Mouse (Mus musculus) MEL (cell line): ENCODE results near the gene Rbms3. TPM values are rescaled to one million over a fixed set of nuclear protein-coding genes. Genes with fewer than 3 reads are reported as not detected.

Experiments used
- DNase-seq: peaks from one replicate; pipeline ENCODE4 v3.0.0; 2011; ENCODE audit warnings: low read depth, low spot score
- H3K27ac ChIP-seq: 2 replicates; pipeline ENCODE4 v1.5.1; 2012; ENCODE audit warnings: low read depth, mild to moderate bottlenecking, control low read depth, low read length, moderate library complexity; ENCODE audit not compliant: control insufficient read depth
- H3K27me3 ChIP-seq, 2 experiments: fragments of 150-350 bp in 1 of 2; sonication (generic) in 1 of 2; 2 replicates each; pipeline ENCODE4 v1.6.1; 2012; ENCODE audit warnings: low read length in 2 of 2, mild to moderate bottlenecking in 2 of 2, improper control_type of control experiment in 1 of 2, moderate library complexity in 1 of 2; ENCODE audit not compliant: insufficient read depth in 2 of 2, control insufficient read depth in 1 of 2
- H3K36me3 ChIP-seq, 2 experiments: 2 replicates each; pipeline ENCODE4 v1.6.1; 2012 to 2014; ENCODE audit warnings: low read length in 2 of 2, improper control_type of control experiment in 1 of 2, inconsistent platforms in 1 of 2, mild to moderate bottlenecking in 1 of 2; ENCODE audit not compliant: insufficient read depth in 2 of 2, control insufficient read depth in 1 of 2
- H3K4me1 ChIP-seq, 2 experiments: fragments of 150-350 bp in 1 of 2; sonication (generic) in 1 of 2; 2 replicates each; pipeline ENCODE4 v1.6.1; 2012; ENCODE audit warnings: low read length in 2 of 2, improper control_type of control experiment in 1 of 2, mild to moderate bottlenecking in 1 of 2; ENCODE audit not compliant: insufficient read depth in 2 of 2, control insufficient read depth in 1 of 2
- H3K4me3 ChIP-seq, 2 experiments: fragments of 150-350 bp in 1 of 2; sonication (generic) in 1 of 2; 2 replicates each; pipeline ENCODE4 v1.5.1; 2012; ENCODE audit warnings: low read depth in 2 of 2, low read length in 2 of 2, mild to moderate bottlenecking in 2 of 2, moderate library complexity in 2 of 2, control low read depth in 1 of 2, improper control_type of control experiment in 1 of 2; ENCODE audit not compliant: control insufficient read depth in 1 of 2, insufficient read depth in 1 of 2
- H3K79me2 ChIP-seq: 2 replicates; pipeline ENCODE4 v1.6.1; 2012; ENCODE audit warnings: mild to moderate bottlenecking, low read length, moderate library complexity; ENCODE audit not compliant: control insufficient read depth, poor library complexity, insufficient read depth
- H3K9ac ChIP-seq: 2 replicates; pipeline ENCODE4 v1.6.1; 2012; ENCODE audit warnings: low read depth, mild to moderate bottlenecking, control low read depth, low read length, moderate library complexity; ENCODE audit not compliant: control insufficient read depth, poor library complexity, severe bottlenecking
- H3K9me3 ChIP-seq: fragments of 150-350 bp; sonication (generic); replicated peaks from 2 replicates; pipeline ENCODE4 v1.6.1; 2012; ENCODE audit warnings: mild to moderate bottlenecking, low read length, improper control_type of control experiment, moderate library complexity; ENCODE audit not compliant: insufficient read depth
- BHLHE40 ChIP-seq: IDR thresholded peaks from 2 replicates; pipeline ENCODE4 v1.6.1; 2012; ENCODE audit warnings: low read depth, mild to moderate bottlenecking, inconsistent platforms, low read length, improper control_type of control experiment, borderline replicate concordance
- CHD1 ChIP-seq: IDR thresholded peaks from 2 replicates; pipeline ENCODE4 v1.6.1; 2012; ENCODE audit warnings: low read depth, mild to moderate bottlenecking, inconsistent platforms, low read length, improper control_type of control experiment
- ETS1 ChIP-seq: IDR thresholded peaks from 2 replicates; pipeline ENCODE4 v1.6.1; 2012; ENCODE audit warnings: low read depth, mild to moderate bottlenecking, inconsistent platforms, low read length, improper control_type of control experiment, moderate library complexity
- GABPA ChIP-seq: IDR thresholded peaks from 2 replicates; pipeline ENCODE4 v1.6.1; 2012; ENCODE audit warnings: low read depth, mild to moderate bottlenecking, inconsistent platforms, low read length, improper control_type of control experiment, moderate library complexity
- MAX ChIP-seq: IDR thresholded peaks from 2 replicates; pipeline ENCODE4 v1.6.1; 2011; ENCODE audit warnings: low read length, improper control_type of control experiment
- MAZ ChIP-seq: IDR thresholded peaks from 2 replicates; pipeline ENCODE4 v1.6.1; 2012; ENCODE audit warnings: low read depth, mild to moderate bottlenecking, inconsistent platforms, low read length, improper control_type of control experiment
- MYC ChIP-seq: IDR thresholded peaks from 2 replicates; pipeline ENCODE4 v1.6.1; 2011; ENCODE audit warnings: low read depth, mild to moderate bottlenecking, low read length, improper control_type of control experiment, moderate library complexity
- NELFE ChIP-seq: IDR thresholded peaks from 2 replicates; pipeline ENCODE4 v1.6.1; 2011; ENCODE audit warnings: low read depth, low read length, improper control_type of control experiment
- POLR2AphosphoS2 ChIP-seq: IDR thresholded peaks from 2 replicates; pipeline ENCODE4 v1.6.1; 2011; ENCODE audit warnings: low read length, improper control_type of control experiment
- POLR2AphosphoS5 ChIP-seq: IDR thresholded peaks from 2 replicates; pipeline ENCODE4 v1.6.1; 2012; ENCODE audit warnings: low read depth, borderline replicate concordance, mild to moderate bottlenecking, inconsistent platforms, low read length, moderate library complexity, mixed read lengths
- RCOR1 ChIP-seq: IDR thresholded peaks from 2 replicates; pipeline ENCODE4 v1.6.1; 2012; ENCODE audit warnings: low read depth, mild to moderate bottlenecking, inconsistent platforms, low read length, improper control_type of control experiment
- SMC3 ChIP-seq: IDR thresholded peaks from 2 replicates; pipeline ENCODE4 v1.6.1; 2011; ENCODE audit warnings: low read depth, low read length, improper control_type of control experiment
- TAL1 ChIP-seq: IDR thresholded peaks from 2 replicates; pipeline ENCODE4 v1.6.1; 2012; ENCODE audit warnings: mild to moderate bottlenecking, inconsistent platforms, low read length, moderate library complexity, mixed read lengths
- TBP ChIP-seq: IDR thresholded peaks from 2 replicates; pipeline ENCODE4 v1.8.0; 2011; ENCODE audit warnings: low read depth, low read length, improper control_type of control experiment
- TCF12 ChIP-seq: IDR thresholded peaks from 2 replicates; pipeline ENCODE4 v1.6.1; 2014; ENCODE audit warnings: low read depth, mild to moderate bottlenecking, inconsistent platforms, low read length, improper control_type of control experiment, moderate library complexity
- UBTF ChIP-seq: IDR thresholded peaks from 2 replicates; pipeline ENCODE4 v1.6.1; 2012; ENCODE audit warnings: low read depth, mild to moderate bottlenecking, inconsistent platforms, low read length, improper control_type of control experiment, moderate library complexity, borderline replicate concordance; ENCODE audit not compliant: insufficient read depth
- USF1 ChIP-seq: IDR thresholded peaks from 2 replicates; pipeline ENCODE4 v1.6.1; 2014; ENCODE audit warnings: low read depth, mild to moderate bottlenecking, inconsistent platforms, low read length, improper control_type of control experiment, moderate library complexity
- ZC3H11A ChIP-seq: IDR thresholded peaks from 2 replicates; pipeline ENCODE4 v1.6.1; 2012; ENCODE audit warnings: low read depth, mild to moderate bottlenecking, inconsistent platforms, low read length, improper control_type of control experiment
- ZKSCAN1 ChIP-seq: IDR thresholded peaks from 2 replicates; pipeline ENCODE4 v1.6.1; 2012; ENCODE audit warnings: low read depth, mild to moderate bottlenecking, inconsistent platforms, low read length, improper control_type of control experiment, moderate library complexity
- ZNF384 ChIP-seq: IDR thresholded peaks from 2 replicates; pipeline ENCODE4 v1.6.1; 2012; ENCODE audit warnings: low read depth, mild to moderate bottlenecking, inconsistent platforms, low read length, improper control_type of control experiment
- polyA plus RNA-seq, 2 experiments: library from polyadenylated mRNA; stranded (reverse) in 1 of 2; unstranded in 1 of 2; fragments of >175 nt in 1 of 2; fragments of >200 nt in 1 of 2; gene quantifications; 2 replicates each; pipeline versions ENCODE4 v1.2.1 to v1.2.4; 2012; ENCODE audit warnings: low replicate concordance in 2 of 2, low read depth in 1 of 2; ENCODE audit not compliant: insufficient read length in 2 of 2, insufficient read depth in 1 of 2, missing spikeins in 1 of 2
- total RNA-seq: library from RNA; depleted of rRNA; stranded (reverse); fragments of 300-350 nt; gene quantifications from 2 replicates; pipeline ENCODE4 v1.2.3, GENCODE M21; 2012

The Rbms3 gene
- total and polyA plus RNA-seq, 3 experiments: not detected

DNA sequence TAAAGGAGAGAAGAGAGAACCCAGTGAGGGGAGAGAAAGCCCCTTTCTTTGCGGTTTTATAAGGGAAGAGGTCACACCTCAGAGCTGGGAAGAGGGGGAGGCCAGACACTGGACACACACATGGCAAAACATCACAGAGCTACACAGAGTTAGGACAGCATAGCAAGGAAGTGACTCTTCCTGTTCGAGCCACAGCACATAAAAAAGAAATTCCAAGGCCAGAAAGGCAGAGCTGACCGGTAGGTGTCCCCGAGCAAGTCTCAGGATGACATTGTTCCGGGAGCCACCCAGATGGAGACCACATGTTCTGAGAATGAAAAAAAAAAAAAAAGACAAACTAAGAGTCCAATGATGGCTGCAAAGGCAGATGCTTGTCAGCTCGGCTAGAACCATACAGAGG, 424.3 kb downstream of the Rbms3 start:
- no peaks in the 10 kb centered on the region for H3K36me3 ChIP-seq
- H3K79me2 ChIP-seq: no peaks in the 10 kb centered on the region
- no peak overlapping the region for H3K9ac ChIP-seq
- no peak overlapping the region for H3K4me3 ChIP-seq
- H3K27ac ChIP-seq: no peak overlapping the region
- no peaks in the 10 kb centered on the region for H3K27me3 ChIP-seq
- H3K4me1 ChIP-seq: no peaks in the 10 kb centered on the region
- H3K9me3 ChIP-seq: no peaks in the 10 kb centered on the region
- no peak for DNase-seq
- no peak for TF ChIP-seq MAX
- no peak for TF ChIP-seq ZNF384
- no peak for TF ChIP-seq ZC3H11A
- no peak for TF ChIP-seq SMC3

DNA sequence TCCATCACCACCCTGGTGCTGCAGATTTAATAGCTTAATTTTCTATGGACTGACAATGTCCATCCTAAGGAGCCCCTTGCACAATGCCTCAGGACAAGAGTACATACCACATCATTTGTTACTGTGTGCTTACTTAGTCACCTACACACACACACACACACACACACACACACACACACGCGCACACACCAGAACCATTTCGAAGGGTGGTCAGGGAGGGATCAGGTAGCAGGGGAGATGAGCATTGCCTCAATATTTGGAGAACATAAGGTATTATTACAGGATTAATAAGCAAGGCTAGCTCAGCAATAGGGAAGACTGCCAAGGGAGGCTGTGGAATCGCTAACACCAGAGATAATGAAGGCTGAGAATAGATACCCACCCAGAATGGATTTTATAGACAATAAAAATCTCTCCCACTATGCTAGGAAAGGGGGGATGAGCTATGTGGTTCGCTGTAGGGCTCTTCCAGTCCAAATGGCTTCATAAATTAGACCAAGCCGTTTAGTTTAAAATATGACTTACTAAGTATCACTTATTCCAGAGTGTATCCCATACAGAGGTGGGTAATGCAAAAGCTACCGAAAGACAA, 429.6 kb downstream of the Rbms3 start:
- no peak overlapping the region for H3K4me3 ChIP-seq
- no peaks in the 10 kb centered on the region for H3K36me3 ChIP-seq
- no peak overlapping the region for H3K27ac ChIP-seq
- H3K9ac ChIP-seq: no peak overlapping the region
- H3K27me3 ChIP-seq: no peaks in the 10 kb centered on the region
- TF ChIP-seq GABPA (no peak), NELFE (no peak), TAL1 (no peak), ETS1 (no peak), CHD1 (no peak), UBTF (no peak), USF1 (no peak), TBP (no peak), MAZ (no peak), TCF12 (no peak), BHLHE40 (no peak), POLR2AphosphoS2 (no peak), ZKSCAN1 (no peak), RCOR1 (no peak), ZC3H11A (no peak), MYC (no peak), POLR2AphosphoS5 (no peak)
- TF ChIP-seq, all 39 proteins: peak for 0
- Histone ChIP-seq H3K4me1 (no peaks in the 10 kb centered on the region), H3K79me2 (no peaks in the 10 kb centered on the region), H3K9me3 (no peaks in the 10 kb centered on the region)
- no peak for DNase-seq
